Mouse (Mus musculus): Measurements from ENCODE around the gene Tatdn2.
A peak's percentile ranks its signal among the peaks of the same experiment; 100 is the strongest.

The Tatdn2 gene

DNA sequence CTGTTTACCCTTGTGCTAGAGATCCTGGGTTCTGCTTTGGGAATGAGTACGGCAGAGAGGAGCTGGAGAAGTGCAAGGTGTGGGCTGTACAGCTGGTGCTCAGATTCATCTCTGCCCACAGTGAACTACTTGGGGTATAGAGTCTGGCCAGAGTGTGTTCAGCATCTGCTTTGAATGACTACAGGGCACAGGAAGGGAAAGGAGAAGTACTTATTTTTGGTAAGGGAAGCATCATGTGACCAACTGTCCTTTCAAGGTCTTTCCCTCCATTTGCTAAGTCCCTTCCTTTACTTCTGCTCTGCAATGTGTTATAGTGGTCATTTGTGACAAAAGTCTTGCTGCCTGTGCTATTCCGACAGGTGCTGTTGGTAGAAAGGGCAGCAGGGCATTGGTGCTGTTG is 17.4 kb downstream of the Tatdn2 start:
- DNase-seq (ENCODE audit: low read depth) = no peak

DNA sequence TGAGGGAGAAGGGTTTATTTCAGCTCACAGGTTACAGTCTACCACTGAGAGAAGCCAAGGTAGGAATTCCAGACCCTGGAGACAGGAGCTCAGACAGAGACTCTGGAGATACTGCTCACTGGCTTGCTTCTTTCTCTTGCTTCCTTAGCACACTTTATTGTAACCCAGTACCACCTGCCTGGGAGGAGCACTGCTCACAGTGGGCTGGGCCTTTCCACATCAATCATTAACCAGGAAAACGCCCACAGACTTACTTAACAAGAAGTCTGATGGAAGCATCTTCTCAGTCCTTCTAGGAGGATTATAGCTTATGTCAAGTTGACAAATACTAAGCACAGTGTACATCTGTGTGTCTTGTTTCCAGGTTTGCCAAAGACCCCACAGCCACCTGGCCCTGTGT is 17.9 kb downstream of the Tatdn2 start:
- no peak for DNase-seq (ENCODE audit: low read depth)

DNA sequence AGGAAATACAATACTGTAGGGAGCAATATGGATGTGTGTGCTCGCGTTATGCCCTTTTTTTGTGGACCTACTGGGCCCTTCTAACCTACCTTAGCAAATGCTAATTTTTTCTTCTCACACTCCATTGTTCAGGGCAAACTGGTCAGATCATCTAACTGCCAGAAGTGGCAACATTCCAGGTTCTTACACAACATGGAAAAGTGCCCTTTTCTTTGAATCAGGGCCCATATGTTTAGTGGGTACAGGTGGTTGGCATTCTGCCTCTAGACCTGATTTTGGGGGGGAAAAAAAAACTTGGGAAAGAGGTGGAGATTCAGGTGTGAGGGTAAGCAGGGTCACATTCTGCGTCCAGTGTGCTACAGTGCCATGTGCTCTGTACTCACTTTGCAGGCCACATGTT is 20.7 kb downstream of the Tatdn2 start:
- no peak for DNase-seq (ENCODE audit: low read depth)

DNA sequence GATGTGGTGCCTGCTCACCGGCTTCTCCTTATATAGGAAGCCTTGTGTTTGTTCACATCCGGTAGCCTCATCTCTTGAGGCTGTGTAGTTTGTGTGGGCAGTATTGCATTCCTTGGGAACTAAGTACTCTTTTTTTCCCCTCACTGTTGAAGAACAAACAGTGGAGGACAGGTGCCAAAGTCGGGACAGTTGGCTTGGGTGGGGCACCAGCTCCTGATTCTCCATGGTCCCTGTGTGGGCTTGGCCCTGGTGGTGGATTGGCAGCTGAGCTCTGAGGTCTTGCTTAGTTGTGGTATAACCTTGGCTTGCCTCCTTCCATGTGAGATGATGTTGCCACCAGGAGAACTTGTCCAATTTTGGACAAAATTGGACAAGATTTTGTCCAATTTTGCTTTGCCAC is 23.0 kb downstream of the Tatdn2 start, which contains the start of gene Ghrl:
Gene Ghrl (minus strand): TSS at position 3 of the 400 bp plus-strand sequence.
- DNase-seq (ENCODE audit: low read depth) = no peak

DNA sequence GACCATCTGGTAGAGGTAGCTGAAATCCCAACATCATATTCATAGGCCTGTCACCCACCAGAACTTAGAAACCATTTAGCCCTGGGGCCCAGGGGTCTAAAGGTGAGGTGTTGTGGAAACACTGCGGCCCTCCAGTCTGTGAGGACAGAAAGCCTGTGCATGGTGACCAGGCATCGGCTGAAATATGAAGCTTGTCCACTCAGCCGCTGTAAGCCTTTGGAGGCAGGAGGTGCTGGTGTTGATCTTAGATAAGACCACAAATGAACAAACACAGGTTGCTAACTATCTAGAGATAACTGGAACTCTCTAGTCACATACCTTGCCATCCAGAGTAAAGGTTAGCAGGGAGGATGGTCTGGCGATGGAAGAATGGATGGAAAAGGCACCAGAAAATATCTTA is 24.2 kb downstream of the Tatdn2 start:
- no peak for DNase-seq (ENCODE audit: low read depth)

DNA sequence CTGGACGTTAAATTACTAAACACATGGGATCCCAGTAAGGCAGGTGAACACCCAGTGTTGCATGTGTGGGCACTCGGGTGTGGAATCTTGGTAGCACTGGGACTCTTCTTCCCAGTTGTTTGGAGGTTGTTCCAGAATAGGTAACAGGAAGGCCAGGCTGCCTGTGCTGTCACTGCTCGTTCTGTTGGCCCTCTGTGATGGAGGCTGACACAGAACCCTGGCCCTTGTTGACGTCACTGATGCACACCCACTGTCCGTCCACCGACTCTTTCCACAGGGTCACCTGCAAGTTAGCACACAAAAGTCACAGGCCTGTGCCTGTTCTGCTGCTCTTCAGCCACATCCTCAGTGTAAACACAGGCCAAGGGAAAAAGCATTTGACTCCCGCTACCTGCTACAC is 31.3 kb downstream of the Tatdn2 start:
- no peak for DNase-seq (ENCODE audit: low read depth)

DNA sequence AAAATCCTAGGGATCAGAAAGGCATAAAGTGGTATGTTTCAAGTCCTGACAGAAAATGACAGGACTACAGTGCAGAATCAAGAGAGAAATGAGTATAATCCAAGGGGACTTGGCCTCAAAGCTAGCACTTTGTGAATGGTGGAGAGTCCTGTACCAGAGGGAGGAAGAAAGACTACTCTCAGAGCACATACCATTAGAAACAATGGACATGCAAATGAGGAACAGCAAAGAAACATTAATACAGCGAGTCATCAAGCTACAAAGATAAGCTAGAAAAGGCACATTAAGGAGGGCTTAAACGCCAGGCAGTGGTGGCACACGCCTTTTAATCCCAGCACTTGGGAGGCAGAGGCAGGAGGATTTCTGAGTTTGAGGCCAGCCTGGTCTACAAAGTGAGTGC is 34.4 kb downstream of the Tatdn2 start:
- DNase-seq (ENCODE audit: low read depth) = no peak

- no peak for DNase-seq (ENCODE audit: low read depth)
These were observed 40.6 kb downstream of the Tatdn2 start for GRCm38 (mm10) chr6:113737318-113738046.

DNA sequence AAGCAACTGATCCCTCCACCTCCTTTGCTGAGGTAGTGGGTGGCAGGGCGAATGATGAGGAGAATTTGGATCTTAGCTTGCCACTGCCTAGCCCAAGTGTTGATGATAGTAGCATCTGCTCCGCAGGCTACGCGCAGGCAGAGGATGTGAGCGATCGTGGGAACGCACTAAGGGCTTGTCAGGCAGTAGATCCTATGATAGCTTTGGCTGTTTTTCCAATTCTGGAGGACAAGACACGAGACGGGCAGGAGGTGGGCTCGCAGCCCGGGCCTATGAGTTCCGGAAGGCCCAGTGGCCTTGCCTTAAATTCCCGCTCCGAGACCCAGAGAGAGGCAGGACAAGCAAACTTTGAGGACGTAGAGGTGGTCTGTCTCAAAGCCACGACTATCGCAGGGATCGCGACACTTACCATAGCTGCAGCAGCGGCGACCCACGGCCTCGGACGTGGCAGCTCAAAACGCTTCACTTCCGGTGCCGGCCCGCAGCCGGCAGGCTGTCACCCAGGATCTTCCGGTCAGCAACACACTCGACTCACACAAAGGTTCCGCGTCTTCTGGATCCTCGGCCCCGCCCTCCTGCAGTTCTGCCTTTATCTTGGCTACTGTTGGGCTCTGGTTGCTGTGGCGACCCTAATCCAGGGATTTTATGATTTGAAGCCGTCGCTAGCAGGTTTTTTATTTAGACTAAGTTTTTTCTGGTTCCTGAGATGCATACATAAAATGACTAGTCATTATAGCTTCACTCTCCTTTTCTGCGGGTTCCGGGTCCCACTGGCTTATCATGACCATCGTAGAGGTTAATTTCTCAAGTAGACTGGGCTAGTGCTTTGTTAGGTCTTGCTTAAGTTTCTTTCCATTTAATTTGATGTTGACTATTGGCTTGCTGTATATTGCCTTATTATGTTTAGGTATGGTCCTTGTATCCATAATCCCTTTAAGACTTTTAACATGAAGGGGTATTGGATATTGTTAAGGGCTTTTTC is 43.7 kb downstream of the Tatdn2 start, which contains the start of gene Sec13:
Gene Sec13 (minus strand): TSS at position 508 of the 982 bp plus-strand sequence.
- peak; percentile 90 for DNase-seq (ENCODE audit: low read depth)

- no peak for DNase-seq (ENCODE audit: low read depth)
These were observed 44.6 kb downstream of the Tatdn2 start for GRCm38 (mm10) chr6:113741425-113741824.

DNA sequence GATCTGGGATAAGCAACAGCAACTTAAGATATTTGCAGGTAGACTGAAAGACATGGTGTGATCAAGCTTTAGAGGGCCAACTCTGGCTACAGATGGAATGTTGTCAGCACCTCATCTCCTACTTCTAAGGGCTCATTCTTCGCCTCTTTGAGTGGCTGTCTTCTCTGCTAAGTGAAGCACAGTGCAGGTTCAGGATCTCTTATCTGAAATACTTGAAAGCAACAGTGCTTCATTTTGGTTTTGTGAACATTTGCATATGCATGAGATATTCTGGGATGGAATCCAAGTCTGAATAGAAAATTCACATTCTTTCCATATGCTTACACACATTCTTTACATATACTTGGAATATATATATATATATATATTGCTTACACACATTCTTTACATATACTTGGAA is 45.5 kb downstream of the Tatdn2 start:
- no peak for DNase-seq (ENCODE audit: low read depth)

DNA sequence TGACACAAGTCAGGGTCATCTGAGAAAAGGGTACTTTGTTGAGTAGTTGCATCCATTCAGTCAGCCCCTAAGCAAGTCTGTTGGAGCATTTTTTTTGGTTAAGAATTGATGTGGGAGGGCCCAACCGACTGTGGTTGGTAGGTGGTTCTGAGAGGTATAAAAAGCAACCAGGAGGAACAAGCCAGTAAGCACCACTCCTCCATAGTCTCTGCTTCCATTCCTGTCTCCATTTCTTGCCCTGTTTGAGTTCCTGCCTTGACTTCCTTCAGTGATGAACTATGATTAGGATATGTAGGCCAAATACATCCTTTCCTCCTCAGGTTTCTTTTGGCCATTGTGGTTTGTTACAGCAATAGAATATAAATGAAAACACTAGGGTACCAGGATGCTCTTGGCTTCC is 46.3 kb downstream of the Tatdn2 start:
- DNase-seq (ENCODE audit: low read depth) = no peak

- DNase-seq (ENCODE audit: low read depth) = no peak
These were observed 48.3 kb downstream of the Tatdn2 start for GRCm38 (mm10) chr6:113745117-113745516.

DNA sequence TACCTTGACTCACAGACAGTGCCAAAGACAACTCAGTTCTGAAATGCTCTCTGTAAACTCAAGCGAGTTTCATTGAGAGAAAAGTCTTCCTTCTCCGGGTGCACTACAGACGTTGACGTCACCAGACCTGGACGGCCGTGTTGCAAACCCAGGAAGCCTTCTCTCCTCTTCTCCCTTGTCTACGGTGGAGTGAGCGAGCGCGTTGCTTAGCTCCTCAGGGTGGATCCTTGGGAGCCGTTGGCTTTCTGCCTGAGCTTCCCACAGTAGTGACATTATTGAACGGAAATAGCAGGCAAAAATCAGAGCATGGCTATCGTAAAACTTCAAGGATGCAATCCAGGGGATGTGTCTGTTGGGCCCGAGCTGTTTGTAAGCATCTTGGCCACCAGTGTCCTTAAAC is 50.4 kb downstream of the Tatdn2 start:
- no peak for DNase-seq (ENCODE audit: low read depth)

DNA sequence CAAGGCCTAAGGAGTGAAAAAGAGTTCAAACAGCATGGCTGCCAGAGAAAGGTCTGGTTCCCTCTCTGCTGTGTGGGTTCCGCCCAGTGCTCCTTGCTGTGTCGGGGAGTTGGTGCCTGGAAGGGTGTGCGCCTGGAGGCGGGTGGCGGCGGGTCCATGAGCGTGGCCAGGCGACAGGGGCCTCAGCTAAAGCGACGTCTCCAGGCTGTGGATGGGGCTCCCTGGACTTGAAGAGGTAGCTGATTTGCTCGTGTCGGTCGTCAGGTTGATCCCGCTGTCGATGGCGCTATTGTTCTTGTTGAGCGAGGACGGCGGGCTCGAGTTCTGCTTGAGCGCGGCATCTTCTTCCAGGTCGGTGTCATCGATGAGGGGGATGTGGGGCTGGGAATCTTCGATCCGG is 51.5 kb downstream of the Tatdn2 start:
- no peak for DNase-seq (ENCODE audit: low read depth)

DNA sequence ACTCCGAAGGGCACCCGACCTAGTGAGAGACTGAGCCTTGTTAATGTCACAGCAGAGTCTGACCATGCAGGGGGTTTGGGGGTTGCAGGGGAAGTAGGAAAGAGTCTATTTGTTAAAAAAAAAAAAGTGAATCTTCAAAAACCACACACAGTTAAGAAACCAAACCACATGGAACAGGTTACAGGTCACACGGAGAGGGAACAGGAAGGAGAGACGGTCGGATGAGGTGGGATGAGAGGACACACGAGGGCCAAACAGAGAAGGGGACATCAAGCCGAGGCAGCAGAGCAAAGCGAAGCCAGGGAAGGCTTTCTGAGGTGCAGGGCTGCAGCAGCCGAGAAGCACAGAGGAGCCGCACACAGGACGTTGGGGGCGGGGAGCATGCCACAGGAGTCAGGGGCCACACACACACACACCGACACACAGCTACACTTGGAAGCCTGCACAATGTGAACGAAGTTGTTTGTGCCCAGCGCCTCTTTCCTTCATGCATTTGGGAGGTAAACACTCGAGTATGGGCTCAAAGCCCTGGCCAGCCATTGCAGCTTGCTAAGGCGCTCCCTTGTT is 52.4 kb downstream of the Tatdn2 start:
- DNase-seq (ENCODE audit: low read depth) = no peak
